Mouse (Mus musculus) hindbrain, embryonic 10.5 days (tissue): ENCODE results near the gene Hnrnpu. TPM values are rescaled to one million over a fixed set of nuclear protein-coding genes. Genes with fewer than 3 reads are reported as not detected.
A peak's percentile ranks its signal among the peaks of the same experiment; 100 is the strongest.
"Not testable (repeated sequence)": the region's sequence is repeated elsewhere in the genome, so short reads cannot be mapped to it uniquely, and the experiment has no call there.

Source experiments
- DNase-seq: peaks from one replicate; pipeline ENCODE4 v3.0.0-alpha.2; 2017; ENCODE audit warnings: low spot score
- H3K27ac ChIP-seq: fragments of 300-500 bp; sonication (generic); 2 replicates; pipeline ENCODE4 v1.5.1; 2016; ENCODE audit warnings: mild to moderate bottlenecking, moderate library complexity
- H3K27me3 ChIP-seq: fragments of 300-500 bp; sonication (generic); 2 replicates; pipeline ENCODE4 v1.6.1; 2016; ENCODE audit warnings: mild to moderate bottlenecking; ENCODE audit not compliant: poor library complexity, insufficient read depth, severe bottlenecking
- H3K36me3 ChIP-seq: fragments of 300-500 bp; sonication (generic); 2 replicates; pipeline ENCODE4 v1.6.1; 2016; ENCODE audit warnings: mild to moderate bottlenecking, moderate library complexity
- H3K4me1 ChIP-seq: fragments of 300-500 bp; sonication (generic); replicated peaks from 2 replicates; pipeline ENCODE4 v1.6.1; 2016; ENCODE audit warnings: mild to moderate bottlenecking
- H3K4me3 ChIP-seq: fragments of 300-500 bp; sonication (generic); 2 replicates; pipeline ENCODE4 v1.5.1; 2016; ENCODE audit warnings: mild to moderate bottlenecking, moderate library complexity
- H3K9me3 ChIP-seq: fragments of 300-500 bp; sonication (generic); 2 replicates; pipeline ENCODE4 v1.6.1; 2016; ENCODE audit warnings: mild to moderate bottlenecking, moderate library complexity
- WGBS: fragments of 180-500 bp; shearing (Covaris S2); methylation state at CpG from one replicate; pipeline ENCODE4 v1.1.7; 2016; 5-methylcytosine and 5-hydroxymethylcytosine counted together
- polyA plus RNA-seq: library from polyadenylated mRNA; unstranded; fragments of >200 nt; fragmentation: Nextera tagmentation; extraction: Ambion mirVana; gene quantifications from 2 replicates; pipeline ENCODE4 v1.2.1, GENCODE M21; 2016

Hnrnpu gene
- polyA plus RNA-seq, 1 experiment from 2014 or later = 466 TPM

GRCm38 (mm10) chr1:178283946-178284720 is 53.5 kb downstream of the Hnrnpu start:
- no peak overlapping the region for H3K27ac ChIP-seq
- WGBS = 71% methylated on average over 2 of the region's 2 CpGs
- no peaks in the 10 kb centered on the region for H3K27me3 ChIP-seq
- DNase-seq = no peak
- H3K36me3 ChIP-seq = no peaks in the 10 kb centered on the region
- no peak overlapping the region for H3K4me3 ChIP-seq
- no peaks in the 10 kb centered on the region for H3K9me3 ChIP-seq
- H3K4me1 ChIP-seq = no peaks in the 10 kb centered on the region

- not testable (repeated sequence) for H3K4me3 ChIP-seq, H3K27me3 ChIP-seq, H3K9me3 ChIP-seq, DNase-seq, H3K27ac ChIP-seq, H3K36me3 ChIP-seq, H3K4me1 ChIP-seq
- WGBS = 85% methylated on average over 3 of the region's 3 CpGs
Measured at GRCm38 (mm10) chr1:178283314-178283713, 54.3 kb downstream of the Hnrnpu start.

- H3K27ac ChIP-seq = peak overlapping the region; percentile 91
- peak; percentile 73 for DNase-seq
- no peaks in the 10 kb centered on the region for H3K9me3 ChIP-seq
- H3K4me1 ChIP-seq = peaks cover 25% of the 10 kb centered on the region; the same call in 1 of the 2 replicates
- H3K27me3 ChIP-seq = peaks cover 37% of the 10 kb centered on the region
- peak overlapping the region; percentile 71 for H3K4me3 ChIP-seq
- under 1% methylated on average over 86 of the region's 87 CpGs for WGBS
- no peaks in the 10 kb centered on the region for H3K36me3 ChIP-seq
Measured at GRCm38 (mm10) chr1:178276054-178276911, 61.3 kb downstream of the Hnrnpu start.

- H3K4me3 ChIP-seq = peak overlapping the region; percentile 71
- H3K9me3 ChIP-seq = no peaks in the 10 kb centered on the region
- peaks cover 37% of the 10 kb centered on the region for H3K27me3 ChIP-seq
- no peaks in the 10 kb centered on the region for H3K36me3 ChIP-seq
- no peak for DNase-seq
- peaks cover 25% of the 10 kb centered on the region; the same call in 1 of the 2 replicates for H3K4me1 ChIP-seq
- H3K27ac ChIP-seq = peak overlapping the region; percentile 91
- 9% methylated on average over 11 of the region's 11 CpGs for WGBS
Measured at GRCm38 (mm10) chr1:178275738-178276053, 61.9 kb downstream of the Hnrnpu start.

GRCm38 (mm10) chr1:178275174-178275730 is 62.3 kb downstream of the Hnrnpu start:
- DNase-seq = no peak
- Histone ChIP-seq H3K4me3 (peak overlapping the region; percentile 71), H3K36me3 (no peaks in the 10 kb centered on the region), H3K4me1 (peaks cover 25% of the 10 kb centered on the region; the same call in 1 of the 2 replicates), H3K9me3 (no peaks in the 10 kb centered on the region), H3K27ac (0 out of 2 replicates have a peak overlapping the region, but pooled peaks have one; percentile 91), H3K27me3 (peaks cover 37% of the 10 kb centered on the region)
- WGBS = 57% methylated on average over 9 of the region's 9 CpGs

Other genes starting within 250 kb of the Hnrnpu start
- gene Desi2, start 150.4 kb downstream of the Hnrnpu start, polyA plus RNA-seq = 12.7 and 17.6 TPM in 2 replicates
- 87.1 and 109 TPM in 2 replicates for gene Cox20, start 18.7 kb downstream of the Hnrnpu start, polyA plus RNA-seq
- 7.0 and 7.9 TPM in 2 replicates for gene Efcab2, start 68.3 kb upstream of the Hnrnpu start, polyA plus RNA-seq
- 4.6 and 4.9 TPM in 2 replicates for gene Kif26b, start 191.3 kb upstream of the Hnrnpu start, polyA plus RNA-seq